Mouse (Mus musculus) intestine, embryonic 14.5 days (tissue): ENCODE data around the gene Mr1. TPM values are rescaled to one million over a fixed set of nuclear protein-coding genes. Genes with fewer than 3 reads are reported as not detected.

Experiments used
- ATAC-seq: fragments of 200-750 bp; cut with Nextera tagmentation; replicated peaks from 2 replicates; pipeline ENCODE4 v1.8.0; 2017; ENCODE audit warnings: low read depth, moderate number of reproducible peaks, moderate TSS enrichment, moderate library complexity; ENCODE audit not compliant: low FRiP score, low TSS enrichment
- DNase-seq: peaks from one replicate; pipeline ENCODE4 v3.0.0-alpha.2; 2018; ENCODE audit warnings: low spot score
- H3K27ac ChIP-seq: fragments of 300-500 bp; sonication (generic); 2 replicates; pipeline ENCODE4 v1.5.1; 2014; ENCODE audit warnings: low read depth, mild to moderate bottlenecking, control low read depth
- H3K27me3 ChIP-seq: fragments of 300-500 bp; sonication (generic); replicated peaks from 2 replicates; pipeline ENCODE4 v1.6.1; 2014; ENCODE audit warnings: low read length, control low read depth; ENCODE audit not compliant: control insufficient read depth, insufficient read depth
- H3K36me3 ChIP-seq: fragments of 300-500 bp; sonication (generic); 2 replicates; pipeline ENCODE4 v1.6.1; 2014; ENCODE audit warnings: low read length, control low read depth; ENCODE audit not compliant: control insufficient read depth, insufficient read depth
- H3K4me1 ChIP-seq: fragments of 300-500 bp; sonication (generic); replicated peaks from 2 replicates; pipeline ENCODE4 v1.6.1; 2014; ENCODE audit warnings: low read length, control low read depth, mixed read lengths; ENCODE audit not compliant: control insufficient read depth, insufficient read depth
- H3K4me2 ChIP-seq: fragments of 300-500 bp; sonication (generic); 2 replicates; pipeline ENCODE4 v1.6.1; 2014; ENCODE audit warnings: low read length
- H3K4me3 ChIP-seq: fragments of 300-500 bp; sonication (generic); 2 replicates; pipeline ENCODE4 v1.5.1; 2014; ENCODE audit warnings: low read depth, low read length, control low read depth, mixed read lengths
- H3K9ac ChIP-seq: fragments of 300-500 bp; sonication (generic); 2 replicates; pipeline ENCODE4 v1.6.1; 2014; ENCODE audit warnings: mild to moderate bottlenecking, low read length
- H3K9me3 ChIP-seq: fragments of 300-500 bp; sonication (generic); 2 replicates; pipeline ENCODE4 v1.6.1; 2016; ENCODE audit warnings: low read length, control low read depth; ENCODE audit not compliant: control insufficient read depth
- WGBS: fragments of 180-500 bp; shearing (Covaris S2); extraction: QIAGEN DNeasy Blood & Tissue Kit; methylation state at CpG from one replicate; pipeline ENCODE4 v1.1.7; 2014; 5-methylcytosine and 5-hydroxymethylcytosine counted together
- polyA plus RNA-seq: library from polyadenylated mRNA; unstranded; fragments of >200 nt; fragmentation: Nextera tagmentation; extraction: Ambion mirVana; gene quantifications from 2 replicates; pipeline ENCODE4 v1.2.1, GENCODE M21; 2014

Gene Mr1
- polyA plus RNA-seq, 1 experiment from 2014 or later = 6.8 TPM

DNA sequence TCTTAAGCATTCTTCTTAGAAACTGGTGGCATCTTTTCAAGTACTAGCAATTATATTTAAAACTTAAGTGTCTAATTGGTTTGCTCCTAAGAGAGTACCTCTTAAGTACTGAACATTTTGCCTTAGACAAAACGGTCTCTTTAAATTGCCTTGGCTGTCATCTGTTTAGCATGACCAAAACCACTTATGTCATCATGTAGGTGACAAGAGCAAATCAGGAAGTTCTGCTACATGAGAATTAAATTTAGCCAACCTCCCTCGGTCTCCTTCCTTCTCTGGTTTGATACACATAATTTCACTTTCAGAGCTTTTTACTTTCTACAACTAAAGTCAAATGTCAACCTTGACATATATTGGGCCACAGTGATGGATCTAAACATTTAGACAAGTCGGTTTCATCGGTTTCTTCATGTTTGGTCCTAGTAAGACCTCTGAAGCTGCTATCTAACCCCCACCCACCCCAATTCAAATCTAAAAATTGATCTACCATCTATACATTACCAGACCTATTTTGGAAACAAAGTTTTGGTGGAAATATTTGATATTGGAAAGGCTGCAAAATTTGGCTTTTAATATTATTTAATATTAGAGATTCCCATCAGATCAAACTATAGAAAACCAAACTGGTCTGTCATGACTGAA lies 49.9 kb downstream of the Mr1 start:
- Histone ChIP-seq H3K27me3 (no peaks in the 10 kb centered on the region), H3K4me1 (peaks cover 35% of the 10 kb centered on the region), H3K36me3 (no peaks in the 10 kb centered on the region), H3K9ac (no peak overlapping the region; the same call in 1 of the 2 replicates), H3K27ac (no peak overlapping the region), H3K4me2 (peak overlapping the region; percentile 76), H3K4me3 (peak overlapping the region; percentile 96), H3K9me3 (no peaks in the 10 kb centered on the region)
- ATAC-seq (no peak), DNase-seq (no peak)
- 75% methylated on average over 4 of the region's 4 CpGs for WGBS

DNA sequence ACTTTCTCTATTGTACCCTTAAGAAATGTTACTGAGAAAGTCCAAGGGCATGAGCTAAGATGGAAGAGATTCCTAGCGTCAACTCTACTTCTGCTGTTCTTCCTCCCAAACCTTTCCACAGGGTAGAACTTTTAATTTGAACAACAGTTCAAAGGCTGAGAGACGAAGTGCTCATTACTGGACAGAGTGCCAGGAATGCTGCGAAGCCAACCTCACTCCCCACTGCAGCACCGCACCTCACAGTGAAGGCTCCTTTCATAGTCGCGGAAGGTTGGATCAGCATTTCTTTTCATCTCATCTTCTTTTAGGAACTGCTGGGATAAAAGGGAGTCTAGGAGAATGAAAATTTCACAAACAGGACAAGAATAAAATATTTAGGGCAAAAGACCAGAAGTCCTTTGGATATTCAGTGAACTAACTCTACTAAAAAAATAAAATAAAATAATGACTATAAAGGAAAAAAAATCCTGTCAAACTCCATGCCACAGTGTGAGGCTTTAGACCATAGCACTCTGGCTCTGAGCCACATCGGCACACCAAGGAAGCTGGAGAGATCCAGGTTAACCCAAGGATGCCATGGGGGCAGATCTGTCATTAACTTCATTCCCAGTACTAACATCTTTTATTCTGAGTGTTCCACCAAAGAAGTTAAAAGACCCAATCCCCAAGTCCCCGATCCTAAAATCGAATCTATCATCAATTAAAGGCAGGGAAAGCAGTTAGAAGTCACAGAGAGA lies 52.5 kb downstream of the Mr1 start:
- 69% methylated on average over 9 of the region's 9 CpGs for WGBS
- Histone ChIP-seq H3K4me2 (no peak overlapping the region), H3K9me3 (no peaks in the 10 kb centered on the region), H3K36me3 (no peaks in the 10 kb centered on the region), H3K27me3 (no peaks in the 10 kb centered on the region), H3K4me1 (peaks cover 50% of the 10 kb centered on the region), H3K9ac (no peak overlapping the region), H3K27ac (peak overlapping the region; percentile 62; the same call in 1 of the 2 replicates), H3K4me3 (no peak overlapping the region)
- DNase-seq (no peak), ATAC-seq (no peak)

DNA sequence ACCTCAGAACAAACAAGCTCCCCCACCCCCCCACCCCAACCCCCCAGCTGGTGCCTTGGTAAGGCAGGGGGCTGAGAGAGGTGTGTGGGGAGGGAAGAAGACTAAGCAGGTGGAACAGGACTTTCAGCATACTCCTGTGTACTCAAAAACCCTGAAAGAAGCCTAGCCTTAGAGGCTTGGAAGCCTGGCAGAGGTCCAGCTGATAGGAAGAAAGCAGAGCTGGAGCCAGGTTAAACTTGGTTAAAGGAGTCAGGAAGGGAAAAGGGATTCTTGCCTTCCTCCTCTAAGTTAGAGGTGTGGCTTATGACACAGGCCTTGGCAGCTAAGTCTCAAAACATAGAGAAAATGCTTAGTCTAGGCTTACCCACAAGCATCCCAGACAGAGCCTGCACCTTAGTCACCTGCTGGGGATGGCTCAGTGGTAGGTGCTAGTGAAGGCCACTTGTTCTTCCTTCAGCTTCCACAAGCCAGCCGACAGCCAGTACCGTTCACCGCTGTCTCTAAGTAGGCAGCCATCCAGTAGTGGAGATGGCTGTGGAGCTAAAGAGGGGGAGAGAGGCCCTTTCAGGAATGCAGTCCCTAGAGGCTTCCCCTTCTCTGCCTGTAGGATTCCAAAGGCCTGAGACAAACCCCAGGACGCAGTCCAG lies 53.3 kb downstream of the Mr1 start:
- H3K36me3 ChIP-seq = no peaks in the 10 kb centered on the region
- DNase-seq (peak; percentile 66), ATAC-seq (0 out of 2 replicates have a peak, but pooled peaks have one; percentile 26)
- peak overlapping the region; percentile 62 for H3K27ac ChIP-seq
- no peak overlapping the region for H3K4me2 ChIP-seq
- 15% methylated on average over 4 of the region's 4 CpGs for WGBS
- no peaks in the 10 kb centered on the region for H3K9me3 ChIP-seq
- peaks cover 58% of the 10 kb centered on the region for H3K4me1 ChIP-seq
- no peak overlapping the region for H3K9ac ChIP-seq
- H3K4me3 ChIP-seq = no peak overlapping the region
- H3K27me3 ChIP-seq = no peaks in the 10 kb centered on the region

DNA sequence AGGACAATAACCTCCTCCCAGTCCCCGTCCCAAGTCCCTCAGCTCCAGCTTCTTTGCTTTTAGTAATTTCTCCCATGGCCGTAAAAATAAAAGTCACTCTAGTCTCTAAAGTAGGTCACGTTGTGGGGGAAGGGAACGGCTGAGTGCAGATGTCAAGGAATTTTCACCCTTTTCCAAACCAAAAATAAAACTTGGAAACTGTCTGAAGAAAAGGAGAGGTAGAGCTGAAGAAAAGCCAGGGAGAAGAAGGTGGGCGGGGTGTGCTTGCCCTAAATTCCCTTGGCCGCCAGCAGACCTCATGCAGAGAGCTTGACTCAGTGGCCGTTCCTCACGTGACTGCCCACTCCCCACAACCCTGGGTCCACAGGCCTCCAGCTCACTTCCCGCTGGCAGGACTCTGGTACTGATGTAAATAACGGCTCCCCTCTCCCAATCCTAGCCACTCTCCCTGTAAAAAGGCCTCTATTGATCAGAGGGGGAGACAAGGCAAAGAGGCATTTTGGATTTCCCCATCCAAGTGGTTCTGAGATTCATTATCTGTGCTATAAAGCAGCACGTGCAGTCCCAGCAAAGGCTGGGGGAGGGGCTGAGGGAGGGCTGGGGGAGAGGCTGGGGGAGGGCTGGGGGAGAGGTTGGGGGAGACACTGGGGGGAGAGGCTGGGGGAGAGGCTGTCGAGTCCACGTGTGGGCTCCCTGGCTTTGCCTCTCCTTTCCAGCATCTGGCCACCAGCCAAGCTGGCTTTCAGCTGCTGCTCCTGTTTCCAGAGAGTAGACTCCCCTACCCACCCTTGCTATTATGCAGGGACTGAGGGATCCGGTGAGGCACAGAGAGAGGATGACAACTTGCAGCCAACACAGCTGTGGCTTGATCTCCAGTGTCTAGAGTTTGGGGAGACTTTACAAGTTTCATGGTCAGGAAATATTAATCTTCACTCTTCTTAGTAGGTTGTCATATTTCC lies 54.5 kb downstream of the Mr1 start:
- peaks cover 53% of the 10 kb centered on the region for H3K4me1 ChIP-seq
- no peaks in the 10 kb centered on the region for H3K9me3 ChIP-seq
- 22% methylated on average over 14 of the region's 14 CpGs for WGBS
- DNase-seq (peak; percentile 70), ATAC-seq (peak; percentile 48)
- no peak overlapping the region for H3K9ac ChIP-seq
- H3K27me3 ChIP-seq = no peaks in the 10 kb centered on the region
- H3K4me3 ChIP-seq = no peak overlapping the region
- peak overlapping the region; percentile 62 for H3K27ac ChIP-seq
- no peaks in the 10 kb centered on the region for H3K36me3 ChIP-seq
- no peak overlapping the region for H3K4me2 ChIP-seq

DNA sequence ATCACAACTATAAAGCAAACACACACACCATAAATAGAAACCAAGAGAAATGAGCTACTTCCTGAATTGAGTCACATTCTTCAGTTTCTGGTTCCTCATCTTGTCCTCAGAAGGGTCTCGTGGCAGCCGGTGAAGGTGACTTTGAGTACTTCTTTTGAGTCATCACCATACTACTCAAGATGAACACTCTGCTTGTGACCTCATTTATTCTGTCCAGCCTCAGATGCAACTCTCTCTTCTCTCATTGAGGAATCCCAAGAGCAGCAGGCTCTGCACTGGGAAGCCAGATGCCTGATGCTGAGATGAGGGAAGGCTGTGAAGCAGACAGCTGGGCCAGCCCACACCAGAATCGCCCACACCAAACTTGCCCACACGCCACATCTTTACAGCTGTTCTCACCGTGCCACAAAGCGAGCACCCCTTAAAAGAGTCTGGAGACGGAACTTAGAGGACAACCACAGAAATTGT lies 55.2 kb downstream of the Mr1 start:
- DNase-seq (no peak), ATAC-seq (no peak)
- H3K4me3 ChIP-seq = no peak overlapping the region
- peaks cover 55% of the 10 kb centered on the region for H3K4me1 ChIP-seq
- H3K9me3 ChIP-seq = no peaks in the 10 kb centered on the region
- no peaks in the 10 kb centered on the region for H3K36me3 ChIP-seq
- H3K4me2 ChIP-seq = no peak overlapping the region
- peak overlapping the region; percentile 62; the same call in 1 of the 2 replicates for H3K27ac ChIP-seq
- WGBS = 70% methylated on average over 7 of the region's 7 CpGs
- H3K9ac ChIP-seq = no peak overlapping the region
- no peaks in the 10 kb centered on the region for H3K27me3 ChIP-seq

DNA sequence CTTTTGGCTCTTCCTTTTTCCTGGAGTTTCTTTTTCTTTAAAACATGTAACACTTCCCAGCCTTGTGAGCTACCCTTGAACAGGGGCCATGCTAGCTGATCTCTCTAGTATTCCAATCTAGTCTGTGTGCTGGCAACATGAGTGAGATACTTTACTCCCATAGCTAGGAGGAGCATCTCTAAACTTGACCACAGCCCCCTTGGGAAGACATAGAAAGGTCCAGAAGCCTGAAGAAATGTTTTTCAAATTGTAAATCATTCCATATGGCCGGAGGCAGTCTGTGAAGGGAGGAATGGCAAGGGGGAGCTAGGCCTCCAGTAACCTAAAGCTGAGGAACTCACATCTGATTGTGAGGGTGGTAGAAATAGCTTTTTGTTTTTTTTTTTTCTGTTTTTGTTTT lies 55.9 kb downstream of the Mr1 start:
- Histone ChIP-seq H3K27me3 (no peaks in the 10 kb centered on the region), H3K9me3 (no peaks in the 10 kb centered on the region), H3K9ac (no peak overlapping the region), H3K36me3 (no peaks in the 10 kb centered on the region), H3K4me1 (peaks cover 62% of the 10 kb centered on the region), H3K4me3 (no peak overlapping the region), H3K4me2 (no peak overlapping the region), H3K27ac (no peak overlapping the region)
- 57% methylated on average over 1 of the region's 1 CpGs for WGBS
- DNase-seq (no peak), ATAC-seq (no peak)

DNA sequence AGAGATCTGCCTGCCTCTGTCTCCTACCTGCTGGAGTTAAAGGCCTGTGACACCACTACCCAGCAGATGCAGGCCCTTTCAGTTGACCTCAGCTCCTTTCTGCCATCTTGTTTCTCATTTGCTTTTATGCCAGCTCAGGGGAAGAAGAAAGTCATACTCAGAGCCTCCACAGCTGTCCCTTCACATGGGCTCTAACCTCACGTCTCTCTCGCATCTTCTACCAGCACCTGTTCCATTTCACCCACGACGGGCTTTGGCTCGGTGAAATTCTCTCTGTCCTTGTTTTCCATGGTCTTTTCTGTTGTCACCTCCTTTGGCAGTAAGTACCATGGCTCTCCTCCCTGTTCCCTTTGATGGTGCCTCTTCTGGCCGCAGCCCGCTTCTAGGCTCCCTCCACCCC lies 56.3 kb downstream of the Mr1 start:
- ATAC-seq (no peak), DNase-seq (no peak)
- no peaks in the 10 kb centered on the region for H3K36me3 ChIP-seq
- no peak overlapping the region for H3K4me2 ChIP-seq
- 85% methylated on average over 7 of the region's 7 CpGs for WGBS
- peaks cover 66% of the 10 kb centered on the region for H3K4me1 ChIP-seq
- H3K27ac ChIP-seq = no peak overlapping the region
- H3K9me3 ChIP-seq = no peaks in the 10 kb centered on the region
- H3K4me3 ChIP-seq = no peak overlapping the region
- no peaks in the 10 kb centered on the region for H3K27me3 ChIP-seq
- no peak overlapping the region for H3K9ac ChIP-seq
